Mouse (Mus musculus): ENCODE data around the gene Nfkbil1. TPM values are rescaled to one million over a fixed set of nuclear protein-coding genes. Genes with fewer than 3 reads are reported as not detected.

The Nfkbil1 gene
- polyA plus RNA-seq (2012; rRNA removed): 27.9 and 30.2 TPM in 2 replicates

- peaks cover 33% of the 10 kb centered on the region for H3K4me1 ChIP-seq (ENCODE audit: control insufficient read depth, insufficient read depth, low read length)
- H3K27ac ChIP-seq (ENCODE audit: control insufficient read depth, insufficient read depth, low read depth, low read length): peak within 1 kb of the TSS; percentile 94
- no peaks in the 10 kb centered on the region; the same call in 1 of the 2 replicates for H3K36me3 ChIP-seq (ENCODE audit: control insufficient read depth, insufficient read depth, low read length)
- peak within 1 kb of the TSS; percentile 89 for H3K4me3 ChIP-seq (ENCODE audit: control insufficient read depth, low read depth, low read length)
- H3K27me3 ChIP-seq (ENCODE audit: control insufficient read depth, insufficient read depth, low read length): no peaks in the 10 kb centered on the region
- TF ChIP-seq POLR2A (IDR thresholded peaks at IDR 0.05; ENCODE audit: control insufficient read depth, low read depth, low read length) (peak; percentile 83), CTCF (IDR thresholded peaks at IDR 0.05; ENCODE audit: control insufficient read depth, insufficient read depth, insufficient replicate concordance, low read depth, low read length) (no peak)
Measured at GRCm38 (mm10) chr17:35235614-35236389, at the start of gene Nfkbil1. Gene Nfkbil1, minus strand, starts transcription at chr17:35235792.

GRCm38 (mm10) chr17:35280276-35280675 is 44.7 kb upstream of the Nfkbil1 start:
- no peak for TF ChIP-seq POLR2A (IDR thresholded peaks at IDR 0.05; ENCODE audit: control insufficient read depth, low read depth, low read length)
- TF ChIP-seq CTCF (IDR thresholded peaks at IDR 0.05; ENCODE audit: control insufficient read depth, insufficient read depth, insufficient replicate concordance, low read depth, low read length): no peak
- H3K27ac ChIP-seq (ENCODE audit: control insufficient read depth, insufficient read depth, low read depth, low read length): no peak overlapping the region

GRCm38 (mm10) chr17:35278957-35279688 is 43.5 kb upstream of the Nfkbil1 start:
- TF ChIP-seq POLR2A (IDR thresholded peaks at IDR 0.05; ENCODE audit: control insufficient read depth, low read depth, low read length) (no peak), CTCF (IDR thresholded peaks at IDR 0.05; ENCODE audit: control insufficient read depth, insufficient read depth, insufficient replicate concordance, low read depth, low read length) (no peak)
- Histone ChIP-seq H3K27me3 (ENCODE audit: control insufficient read depth, insufficient read depth, low read length) (no peaks in the 10 kb centered on the region), H3K4me3 (ENCODE audit: control insufficient read depth, low read depth, low read length) (no peak overlapping the region), H3K27ac (ENCODE audit: control insufficient read depth, insufficient read depth, low read depth, low read length) (no peak overlapping the region), H3K4me1 (ENCODE audit: control insufficient read depth, insufficient read depth, low read length) (peaks cover 8% of the 10 kb centered on the region), H3K36me3 (ENCODE audit: control insufficient read depth, insufficient read depth, low read length) (no peaks in the 10 kb centered on the region)

More at GRCm38 (mm10) chr17:35280276-35280675, 44.7 kb upstream of the Nfkbil1 start:
- Histone ChIP-seq H3K27me3 (ENCODE audit: control insufficient read depth, insufficient read depth, low read length) (no peaks in the 10 kb centered on the region), H3K36me3 (ENCODE audit: control insufficient read depth, insufficient read depth, low read length) (no peaks in the 10 kb centered on the region), H3K4me1 (ENCODE audit: control insufficient read depth, insufficient read depth, low read length) (peaks cover 3% of the 10 kb centered on the region; the same call in 1 of the 2 replicates), H3K4me3 (ENCODE audit: control insufficient read depth, low read depth, low read length) (no peak overlapping the region)

- Histone ChIP-seq H3K4me1 (ENCODE audit: control insufficient read depth, insufficient read depth, low read length) (peaks cover 8% of the 10 kb centered on the region), H3K27me3 (ENCODE audit: control insufficient read depth, insufficient read depth, low read length) (no peaks in the 10 kb centered on the region), H3K4me3 (ENCODE audit: control insufficient read depth, low read depth, low read length) (no peak overlapping the region), H3K27ac (ENCODE audit: control insufficient read depth, insufficient read depth, low read depth, low read length) (no peak overlapping the region), H3K36me3 (ENCODE audit: control insufficient read depth, insufficient read depth, low read length) (no peaks in the 10 kb centered on the region)
- TF ChIP-seq POLR2A (IDR thresholded peaks at IDR 0.05; ENCODE audit: control insufficient read depth, low read depth, low read length): no peak
Measured at GRCm38 (mm10) chr17:35278049-35278448, 42.5 kb upstream of the Nfkbil1 start.

- H3K27me3 ChIP-seq (ENCODE audit: control insufficient read depth, insufficient read depth, low read length): no peaks in the 10 kb centered on the region
- no peaks in the 10 kb centered on the region for H3K36me3 ChIP-seq (ENCODE audit: control insufficient read depth, insufficient read depth, low read length)
- H3K4me3 ChIP-seq (ENCODE audit: control insufficient read depth, low read depth, low read length): no peak overlapping the region
- TF ChIP-seq CTCF (IDR thresholded peaks at IDR 0.05; ENCODE audit: control insufficient read depth, insufficient read depth, insufficient replicate concordance, low read depth, low read length) (no peak), POLR2A (IDR thresholded peaks at IDR 0.05; ENCODE audit: control insufficient read depth, low read depth, low read length) (no peak)
- peaks cover 8% of the 10 kb centered on the region for H3K4me1 ChIP-seq (ENCODE audit: control insufficient read depth, insufficient read depth, low read length)
- H3K27ac ChIP-seq (ENCODE audit: control insufficient read depth, insufficient read depth, low read depth, low read length): no peak overlapping the region
Measured at GRCm38 (mm10) chr17:35276304-35276864, 40.8 kb upstream of the Nfkbil1 start.

- Histone ChIP-seq H3K36me3 (ENCODE audit: control insufficient read depth, insufficient read depth, low read length) (no peaks in the 10 kb centered on the region), H3K27me3 (ENCODE audit: control insufficient read depth, insufficient read depth, low read length) (no peaks in the 10 kb centered on the region), H3K4me1 (ENCODE audit: control insufficient read depth, insufficient read depth, low read length) (peaks cover 8% of the 10 kb centered on the region), H3K4me3 (ENCODE audit: control insufficient read depth, low read depth, low read length) (no peak overlapping the region), H3K27ac (ENCODE audit: control insufficient read depth, insufficient read depth, low read depth, low read length) (no peak overlapping the region)
- TF ChIP-seq POLR2A (IDR thresholded peaks at IDR 0.05; ENCODE audit: control insufficient read depth, low read depth, low read length) (no peak), CTCF (IDR thresholded peaks at IDR 0.05; ENCODE audit: control insufficient read depth, insufficient read depth, insufficient replicate concordance, low read depth, low read length) (peak; percentile 94)
Measured at GRCm38 (mm10) chr17:35274770-35275169, 39.2 kb upstream of the Nfkbil1 start.

- Histone ChIP-seq H3K36me3 (ENCODE audit: control insufficient read depth, insufficient read depth, low read length) (no peaks in the 10 kb centered on the region), H3K27ac (ENCODE audit: control insufficient read depth, insufficient read depth, low read depth, low read length) (no peak overlapping the region), H3K4me3 (ENCODE audit: control insufficient read depth, low read depth, low read length) (no peak overlapping the region), H3K4me1 (ENCODE audit: control insufficient read depth, insufficient read depth, low read length) (peaks cover 8% of the 10 kb centered on the region), H3K27me3 (ENCODE audit: control insufficient read depth, insufficient read depth, low read length) (no peaks in the 10 kb centered on the region)
- TF ChIP-seq POLR2A (IDR thresholded peaks at IDR 0.05; ENCODE audit: control insufficient read depth, low read depth, low read length) (no peak), CTCF (IDR thresholded peaks at IDR 0.05; ENCODE audit: control insufficient read depth, insufficient read depth, insufficient replicate concordance, low read depth, low read length) (no peak)
Measured at GRCm38 (mm10) chr17:35272249-35272648, 36.7 kb upstream of the Nfkbil1 start.
